Mouse (Mus musculus): ENCODE results near the gene Sipa1l3.

Sipa1l3 gene

DNA sequence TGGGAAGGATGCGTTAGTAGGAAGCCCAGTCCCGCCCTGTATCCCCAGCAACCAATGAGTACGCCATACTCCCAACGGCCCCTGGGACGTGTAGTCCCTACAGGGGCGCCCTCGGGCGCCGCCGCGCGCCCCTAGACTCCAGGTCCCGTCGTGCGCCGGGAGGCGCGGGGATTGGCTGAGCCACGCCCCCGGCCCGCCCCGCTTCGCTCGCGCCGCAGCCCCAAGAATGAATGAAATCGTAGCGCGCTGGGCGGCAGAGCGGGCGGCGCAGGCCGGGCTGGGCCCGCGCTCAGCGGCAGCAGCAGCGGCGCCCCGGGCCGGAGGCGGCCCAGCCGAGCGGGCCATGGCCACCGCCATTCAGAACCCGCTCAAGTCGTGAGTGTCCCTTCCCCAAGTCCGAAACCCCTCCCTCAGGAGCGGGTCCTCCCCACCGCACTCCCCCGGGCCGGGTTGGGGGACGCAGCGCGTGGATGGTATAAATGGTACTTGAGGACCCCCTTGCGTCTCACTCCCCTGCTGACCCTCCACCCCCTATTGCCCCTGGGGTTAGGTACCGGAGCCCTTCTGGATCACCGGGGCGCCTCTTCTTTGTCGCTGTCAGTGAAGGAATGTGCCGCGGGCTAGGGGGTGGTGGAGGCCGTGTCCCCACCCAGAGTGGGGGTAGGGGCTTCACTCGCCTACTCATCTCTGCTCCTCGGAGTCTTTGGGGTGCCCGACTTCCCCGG lies 214.5 kb downstream of the Sipa1l3 start, which contains the start of gene Dpf1:
Dpf1 (plus strand) TSS at position 214 of the 725 bp plus-strand sequence.
- peak; percentile 10 for DNase-seq (ENCODE audit: low spot score)

DNA sequence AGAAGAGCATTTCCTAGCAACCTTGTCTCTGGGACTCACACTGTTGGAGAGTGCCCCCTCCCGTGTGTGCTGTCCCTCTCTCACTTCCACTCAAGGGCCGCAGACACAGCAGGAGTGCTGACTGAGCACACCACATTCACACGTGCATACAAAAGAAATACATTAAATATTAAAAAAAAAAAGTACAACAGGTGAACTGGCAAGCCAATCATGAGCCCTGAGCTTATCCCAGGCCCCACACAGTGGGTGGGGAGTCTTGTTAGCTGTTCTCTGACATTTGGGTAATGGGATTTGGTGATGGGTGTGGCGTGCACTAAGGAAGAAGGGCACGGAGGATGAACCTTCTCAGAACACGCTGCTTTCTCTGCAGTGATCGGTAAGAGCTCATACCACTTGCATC lies 215.8 kb downstream of the Sipa1l3 start:
- no peak for DNase-seq (ENCODE audit: low spot score)

DNA sequence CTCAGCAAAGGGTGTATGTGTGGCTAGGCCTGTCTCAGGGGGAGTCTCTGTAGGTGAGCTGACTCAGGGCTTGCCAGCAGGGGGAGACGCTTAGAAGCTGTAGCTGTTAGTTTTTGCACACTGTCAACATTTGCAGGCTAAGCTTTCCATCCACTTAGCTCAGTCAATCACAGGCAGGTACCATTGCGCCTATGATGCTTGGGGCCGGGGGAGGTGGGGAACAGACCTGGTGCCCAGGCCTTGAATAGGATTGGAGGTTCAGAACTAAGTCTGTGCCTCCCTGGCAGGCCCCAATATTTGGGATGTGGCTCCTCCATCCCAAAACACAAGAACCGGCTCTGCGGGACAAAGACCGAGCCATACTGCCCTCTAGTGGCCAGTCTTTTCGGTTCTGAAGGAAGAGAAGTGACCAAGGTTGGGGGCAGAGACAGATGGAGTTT lies 217.3 kb downstream of the Sipa1l3 start:
- DNase-seq (ENCODE audit: low spot score): peak; percentile 65

DNA sequence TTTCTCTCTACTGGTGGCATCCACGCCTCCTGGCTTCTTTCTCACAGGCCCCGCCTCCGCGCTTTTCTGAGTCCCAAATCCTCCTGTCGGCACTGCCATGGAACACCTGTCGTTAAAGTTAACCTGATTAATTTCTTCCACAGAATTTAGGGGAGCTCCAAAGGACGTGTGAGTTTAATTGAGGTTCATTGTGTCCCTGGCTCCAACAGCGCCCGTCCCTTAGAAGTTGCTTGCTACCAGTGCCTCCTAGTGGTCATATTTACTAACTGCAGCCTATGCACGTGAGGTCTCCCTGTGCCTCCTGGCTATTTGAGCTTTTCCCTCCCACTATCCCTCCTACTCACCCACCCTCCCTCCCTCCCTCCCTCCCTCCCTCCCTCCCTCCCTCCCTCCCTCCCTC lies 221.4 kb downstream of the Sipa1l3 start:
- peak; percentile 71 for DNase-seq (ENCODE audit: low spot score)

DNA sequence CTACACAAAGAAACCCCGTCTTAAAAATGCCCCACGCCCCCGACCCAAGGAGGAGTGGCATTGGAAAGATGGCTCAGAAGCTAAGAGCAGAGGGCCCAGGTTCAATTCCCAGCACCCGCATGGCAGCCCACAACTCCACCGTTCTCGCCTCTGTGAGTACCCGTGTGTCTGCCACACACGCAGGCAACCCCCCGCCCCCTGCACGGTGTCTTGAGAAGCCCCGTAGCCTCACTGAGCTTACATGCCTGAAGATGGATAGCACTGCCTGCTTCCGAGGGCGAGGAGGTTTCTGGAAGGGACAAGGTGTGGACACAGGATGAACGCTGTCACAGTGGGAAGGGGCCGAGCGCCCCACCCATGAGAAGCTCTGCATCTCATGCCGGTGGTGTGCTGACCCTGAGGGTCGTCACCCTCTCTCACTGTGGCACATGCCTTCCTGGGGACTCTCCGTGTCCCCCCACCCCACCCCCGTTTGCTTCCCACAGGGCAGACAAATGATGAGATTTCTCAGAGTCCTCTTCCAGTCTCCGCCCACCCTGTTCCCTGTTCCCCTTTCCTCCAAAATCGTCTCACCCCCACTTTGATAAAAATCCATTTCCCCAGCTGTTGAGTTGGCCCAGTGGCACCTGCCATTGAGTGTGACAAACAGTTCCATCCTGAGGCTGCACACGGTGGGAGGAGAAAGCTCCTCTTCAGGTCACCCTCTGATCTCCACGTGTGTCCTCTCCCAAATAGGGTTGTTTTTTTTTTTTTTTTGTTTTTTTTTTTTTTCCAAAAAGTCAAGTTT lies 222.4 kb downstream of the Sipa1l3 start:
- no peak for DNase-seq (ENCODE audit: low spot score)

DNA sequence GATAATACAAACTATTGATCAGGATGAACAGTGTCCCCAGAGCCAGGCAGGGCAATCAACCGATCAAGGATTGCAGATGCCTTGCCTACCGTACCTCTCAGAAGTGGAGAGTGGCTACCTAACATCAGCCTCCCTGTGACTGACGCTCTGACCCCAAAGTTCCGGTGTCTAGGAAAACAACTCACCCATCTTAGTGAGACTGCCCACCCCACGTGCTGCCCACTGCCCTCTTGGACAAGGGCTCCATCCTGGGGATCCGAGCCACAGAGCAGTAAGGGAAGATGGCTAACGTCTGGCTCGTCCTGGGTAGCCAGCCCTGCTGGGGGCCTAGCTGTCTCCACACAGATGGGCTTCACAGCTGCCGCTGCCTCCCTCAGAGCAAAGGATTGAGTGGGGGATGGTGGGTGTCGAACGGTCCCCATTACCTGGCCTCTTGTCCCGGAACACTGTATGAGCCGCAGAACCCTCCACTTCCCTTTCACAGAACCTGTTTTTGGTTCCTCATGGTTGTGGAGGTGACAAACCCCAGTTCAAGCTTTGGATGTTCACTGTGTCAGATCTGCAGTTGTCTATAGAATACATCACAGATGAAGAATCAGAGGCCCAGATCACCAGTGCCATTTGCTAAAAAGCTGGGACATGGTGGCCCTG lies 224.2 kb downstream of the Sipa1l3 start:
- DNase-seq (ENCODE audit: low spot score): no peak

DNA sequence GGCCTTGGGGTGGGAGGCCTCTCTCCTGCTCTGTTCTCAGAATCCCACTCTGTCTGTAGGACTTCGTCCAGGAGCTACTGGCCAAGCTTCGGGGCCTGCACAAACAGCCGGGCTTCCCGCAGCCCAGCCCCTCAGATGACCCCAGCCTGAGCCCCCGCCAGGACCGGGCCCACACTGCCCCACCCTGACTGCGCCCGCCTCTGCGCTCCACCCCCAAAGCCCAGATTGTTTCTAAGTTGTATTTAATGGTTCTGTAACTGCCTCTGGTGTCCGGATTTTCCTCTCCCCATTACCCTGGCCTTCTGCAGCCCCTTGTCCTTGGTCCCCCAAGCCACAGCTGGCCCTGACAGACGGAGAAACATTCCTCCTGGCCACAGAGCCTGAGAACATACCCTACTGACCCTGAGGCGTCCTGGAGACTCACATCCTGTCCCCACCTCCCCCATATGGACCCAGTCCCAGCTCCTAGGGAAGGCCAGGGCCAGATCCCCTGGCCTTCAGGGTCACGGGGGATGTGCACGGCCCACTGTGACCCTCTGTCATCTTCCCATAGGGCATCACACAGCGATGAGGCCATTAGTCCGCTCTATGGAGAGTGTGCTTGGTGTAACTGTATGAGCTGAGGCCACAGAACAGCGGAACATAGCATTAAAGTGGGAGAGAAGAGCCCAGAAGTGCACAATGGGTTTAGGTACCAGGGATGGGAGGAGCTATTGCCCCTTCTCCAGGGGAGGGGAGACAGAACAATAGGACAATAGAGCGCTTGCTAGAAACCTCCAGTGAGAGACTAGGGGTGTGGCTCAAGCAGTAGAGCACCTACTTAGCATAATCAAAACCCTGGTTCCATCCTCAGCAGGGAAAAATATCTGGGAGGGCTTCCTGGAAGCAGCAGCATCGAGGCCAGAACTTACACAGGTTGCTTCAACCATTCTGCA lies 225.0 kb downstream of the Sipa1l3 start:
- no peak for DNase-seq (ENCODE audit: low spot score)

DNA sequence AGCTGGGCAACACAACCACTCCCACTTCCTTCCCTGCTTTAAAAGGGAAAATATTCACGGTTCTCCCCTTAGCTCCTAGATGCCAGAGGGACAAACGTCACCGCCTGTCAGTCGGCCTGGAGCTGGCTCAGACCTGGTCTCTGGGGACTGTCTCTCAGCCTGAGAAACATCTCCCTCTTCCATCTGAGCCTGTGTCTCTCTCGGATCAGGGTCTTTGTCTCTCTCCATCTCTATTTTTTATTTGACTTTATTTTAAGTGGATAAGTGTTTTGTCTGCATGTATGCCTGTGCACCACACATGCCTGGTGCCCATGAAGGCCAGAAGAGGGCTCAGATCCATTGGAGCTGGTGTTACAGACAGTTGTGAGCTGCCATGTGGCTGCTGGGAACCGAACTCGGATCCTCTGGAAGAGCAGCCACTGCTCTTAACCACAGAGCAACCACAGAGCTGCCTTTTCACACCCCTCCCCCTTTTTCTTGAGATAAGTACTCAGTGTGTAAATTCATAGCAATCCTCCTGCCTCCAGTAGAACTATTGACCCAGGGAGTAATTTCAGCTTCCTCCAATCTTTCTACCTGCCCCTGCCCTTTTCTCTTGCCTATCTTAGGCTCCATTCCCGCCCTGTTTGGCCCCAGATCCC lies 225.9 kb downstream of the Sipa1l3 start:
- DNase-seq (ENCODE audit: low spot score): no peak

DNA sequence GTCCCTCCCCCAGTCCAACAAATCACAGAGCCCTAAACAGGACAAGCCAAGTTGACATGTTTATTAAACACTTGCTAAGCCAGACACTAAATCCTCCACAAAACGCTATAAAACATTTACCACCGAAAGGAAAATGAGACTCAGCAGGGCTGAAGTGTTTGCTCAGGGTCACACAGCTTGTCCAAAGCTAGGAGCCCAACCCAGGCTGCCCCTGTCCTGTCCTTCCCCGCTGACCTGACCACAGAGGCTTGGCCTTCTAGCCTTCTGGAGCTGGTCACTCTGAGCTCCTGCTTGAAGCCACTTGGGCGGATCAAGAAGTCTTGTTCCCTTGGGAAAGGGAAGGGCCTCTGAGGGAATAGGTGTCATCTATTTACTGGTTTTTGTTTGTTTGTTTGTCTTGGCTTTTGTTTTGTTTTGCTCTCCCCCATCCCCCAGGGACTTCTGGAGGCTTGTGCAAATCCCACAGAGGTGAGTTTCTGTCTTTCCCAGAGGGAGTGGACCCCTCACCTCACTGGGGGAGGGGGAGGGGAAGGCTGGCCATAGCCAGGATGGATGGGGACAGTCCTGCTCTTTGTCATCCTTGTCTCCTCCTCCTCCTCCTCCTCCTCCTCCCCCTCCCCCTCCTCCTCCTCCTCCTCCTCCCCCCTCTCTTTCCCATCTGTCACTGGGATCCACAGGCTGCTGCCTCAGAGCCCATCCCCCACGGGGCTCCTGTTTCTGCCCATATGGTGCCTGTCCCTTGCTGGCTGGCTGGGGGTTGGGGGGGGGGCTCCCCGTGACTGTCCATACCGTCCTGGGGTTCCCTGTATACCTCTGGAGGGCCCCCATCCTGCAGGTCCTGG lies 226.6 kb downstream of the Sipa1l3 start:
- DNase-seq (ENCODE audit: low spot score): no peak

DNA sequence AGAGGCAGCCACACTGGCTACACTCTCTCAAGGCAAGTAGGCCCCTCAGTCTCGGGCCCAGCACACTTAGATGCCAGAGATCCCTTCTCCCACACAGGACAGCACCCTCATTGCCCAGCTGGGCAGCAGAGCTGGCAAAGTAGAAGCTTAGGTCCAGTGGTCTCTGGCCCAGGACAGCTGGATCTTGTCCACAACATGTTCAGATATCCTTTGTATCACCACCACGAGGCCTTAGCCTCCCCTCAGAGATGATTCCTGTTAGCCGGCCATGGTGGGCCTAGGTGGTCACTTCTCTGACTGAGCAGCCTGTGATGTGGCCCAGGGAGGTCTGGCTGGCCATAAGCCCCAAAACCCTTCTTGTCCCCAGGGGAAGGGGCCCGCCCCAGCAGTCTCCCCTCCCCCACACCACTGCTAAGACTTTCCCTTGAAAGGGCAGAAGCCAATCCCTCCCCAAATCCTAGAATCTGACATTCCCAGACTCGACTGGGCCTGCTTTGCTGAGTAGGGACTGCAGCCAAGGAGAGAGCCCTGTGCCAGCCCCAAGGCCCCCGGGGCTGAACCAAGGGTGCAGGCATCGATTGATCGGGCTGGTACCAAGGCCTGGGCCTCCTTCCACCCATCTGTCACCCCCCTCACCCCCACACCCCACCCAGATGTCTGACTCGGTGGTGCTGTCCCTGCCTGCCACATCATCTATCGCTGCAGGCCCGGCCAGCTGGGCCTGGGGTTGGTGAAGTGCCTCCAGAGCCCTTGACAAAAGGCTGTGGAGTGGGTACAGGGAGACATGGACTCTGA lies 227.6 kb downstream of the Sipa1l3 start:
- no peak for DNase-seq (ENCODE audit: low spot score)

DNA sequence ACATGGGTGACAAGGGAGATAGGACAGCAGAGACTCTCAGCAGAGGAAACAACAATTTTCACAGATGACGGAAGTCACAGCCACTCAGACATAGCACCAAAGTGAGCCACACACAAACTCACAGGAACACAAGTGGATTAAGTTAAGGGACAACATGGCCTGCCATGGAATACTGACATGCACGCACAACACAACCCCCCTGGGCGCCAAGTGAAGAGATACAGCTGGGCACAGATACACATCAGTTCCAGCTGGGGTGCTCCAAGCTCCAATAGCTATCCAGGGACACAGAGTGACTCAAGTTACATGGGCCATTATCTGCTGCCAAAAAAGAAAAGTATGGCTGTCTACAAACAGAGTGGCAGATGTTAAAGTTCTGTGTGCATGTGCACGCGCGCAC lies 228.6 kb downstream of the Sipa1l3 start:
- no peak for DNase-seq (ENCODE audit: low spot score)

DNA sequence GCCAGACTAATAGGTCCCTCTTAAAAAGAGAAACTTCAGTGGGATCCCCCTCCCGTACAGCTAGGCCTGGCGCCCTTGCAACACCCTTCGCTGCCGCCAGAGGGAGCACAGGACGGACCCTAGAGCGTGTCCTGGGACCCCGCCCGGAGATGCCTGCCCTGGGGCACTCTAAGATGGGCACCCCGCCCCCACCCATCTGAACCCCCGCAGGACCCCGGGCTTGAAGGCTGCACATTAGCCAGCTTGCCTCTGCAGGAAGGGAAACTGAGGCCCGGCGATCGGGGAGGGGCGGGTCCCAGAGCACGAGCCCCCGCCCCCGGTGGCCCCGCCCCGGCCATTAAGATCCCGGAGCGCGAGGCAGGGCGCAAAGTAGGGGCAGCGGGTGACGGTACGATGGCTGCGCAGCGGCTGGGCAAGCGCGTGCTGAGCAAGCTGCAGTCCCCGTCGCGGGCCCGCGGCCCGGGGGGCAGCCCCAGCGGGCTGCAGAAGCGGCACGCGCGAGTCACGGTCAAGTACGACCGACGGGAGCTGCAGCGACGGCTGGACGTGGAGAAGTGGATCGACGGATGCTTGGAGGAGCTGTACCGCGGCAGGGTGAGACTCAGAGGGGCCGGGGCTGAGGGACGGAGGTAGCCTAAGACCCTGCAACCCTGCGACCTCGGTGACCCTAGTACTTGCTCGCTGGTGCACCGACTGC lies 229.4 kb downstream of the Sipa1l3 start, which contains the start of gene Ppp1r14a:
Ppp1r14a (plus strand) TSS at position 367 of the 697 bp plus-strand sequence.
- DNase-seq (ENCODE audit: low spot score): no peak

DNA sequence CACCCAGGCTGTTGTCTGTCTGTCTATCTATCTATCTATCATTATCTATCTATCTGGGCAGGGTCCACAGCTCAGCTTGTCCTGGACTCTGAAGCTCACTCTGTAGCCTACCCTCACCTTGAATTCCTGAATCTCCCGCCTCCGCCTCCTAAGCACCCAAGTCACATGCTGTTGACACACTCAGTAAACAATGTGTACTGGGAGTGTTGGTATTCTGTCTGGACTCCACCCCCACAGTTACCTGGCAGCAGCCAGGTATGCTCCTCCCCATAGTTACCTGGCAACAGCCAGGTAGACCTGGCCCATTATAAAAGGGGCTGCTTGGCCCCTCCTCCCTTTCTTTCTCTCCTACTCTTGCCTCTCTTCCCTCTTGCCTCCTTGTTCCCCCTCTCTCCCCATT lies 230.4 kb downstream of the Sipa1l3 start:
- DNase-seq (ENCODE audit: low spot score): no peak

DNA sequence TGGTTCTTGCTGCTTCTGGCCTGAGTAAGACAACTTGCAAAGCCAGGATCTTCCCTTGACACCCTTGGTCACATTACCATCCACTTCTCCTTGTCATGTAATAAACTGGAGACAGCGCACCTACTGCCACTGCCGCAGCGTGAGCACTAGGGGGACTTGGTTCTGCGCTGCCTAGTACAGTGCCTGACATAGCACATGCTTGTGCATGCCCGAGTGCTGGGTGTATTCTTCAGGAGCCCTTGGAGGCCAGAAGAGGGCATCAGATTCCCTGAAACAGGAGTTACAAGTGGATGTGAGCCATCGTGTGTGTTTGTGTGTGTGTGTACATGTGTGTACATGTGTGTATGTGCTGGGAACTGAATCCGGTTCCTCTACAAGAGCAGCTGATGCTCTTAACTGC lies 231.0 kb downstream of the Sipa1l3 start:
- no peak for DNase-seq (ENCODE audit: low spot score)

DNA sequence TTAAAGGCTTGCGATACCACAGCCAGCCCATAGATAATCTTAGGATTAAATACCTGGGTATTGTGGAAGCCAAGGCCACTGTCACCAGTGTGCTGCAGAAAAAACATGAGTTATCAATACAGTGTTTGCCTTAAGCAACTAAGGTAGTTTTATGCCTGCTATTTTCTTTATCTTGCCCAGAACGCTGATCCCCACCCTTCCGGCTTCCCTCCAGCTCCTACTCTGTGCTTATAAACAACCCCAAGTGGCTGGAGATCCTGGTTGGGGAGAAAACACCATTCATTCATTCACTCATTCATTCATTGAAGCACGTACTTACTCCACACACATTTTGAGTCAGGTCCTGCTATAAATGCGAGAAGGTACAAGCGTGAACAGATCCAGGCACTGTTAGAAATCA lies 233.9 kb downstream of the Sipa1l3 start:
- no peak for DNase-seq (ENCODE audit: low spot score)

DNA sequence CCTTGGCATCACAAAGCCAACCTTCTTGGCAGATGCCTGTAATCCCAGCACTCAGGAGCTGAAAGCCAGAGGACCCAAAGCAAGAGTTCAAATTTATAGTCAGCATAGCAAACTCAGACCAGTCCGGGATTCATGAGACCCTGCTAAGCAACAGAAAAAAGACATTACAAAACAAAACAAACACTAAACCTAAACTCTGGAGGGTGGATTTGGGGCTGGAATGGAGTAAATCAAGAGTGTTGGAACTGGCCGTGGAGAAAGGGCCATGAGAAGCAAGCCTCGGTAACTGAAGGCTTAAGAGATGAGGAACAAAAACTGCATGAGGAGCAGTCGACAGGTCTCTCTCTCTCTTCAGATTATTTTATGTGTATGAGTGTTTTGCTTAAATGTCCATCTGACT lies 234.6 kb downstream of the Sipa1l3 start:
- DNase-seq (ENCODE audit: low spot score): no peak

DNA sequence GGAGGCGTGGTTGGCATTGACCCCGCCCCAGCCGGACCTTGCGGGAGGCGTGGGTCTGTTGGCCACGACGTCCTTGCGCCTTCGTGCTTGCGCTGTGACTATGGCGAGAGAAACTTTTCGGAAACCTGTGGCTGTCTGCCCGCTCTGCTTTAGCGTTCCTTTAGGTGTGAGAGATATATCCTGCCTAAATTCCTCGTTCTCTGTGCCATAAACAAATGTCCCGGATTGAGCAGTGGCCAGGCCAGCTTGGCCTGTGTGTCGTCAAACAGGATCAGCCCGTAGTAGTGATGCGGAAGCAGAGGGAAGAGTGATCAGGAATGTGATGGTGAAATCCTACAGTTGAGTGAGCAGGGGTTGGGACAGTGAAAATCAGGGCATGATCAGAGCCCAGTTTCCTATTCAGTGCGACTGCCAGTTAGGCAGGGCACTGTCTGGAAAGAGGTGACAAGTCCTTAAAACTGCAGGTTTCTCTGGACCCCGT lies 236.3 kb downstream of the Sipa1l3 start:
- no peak for DNase-seq (ENCODE audit: low spot score)

DNA sequence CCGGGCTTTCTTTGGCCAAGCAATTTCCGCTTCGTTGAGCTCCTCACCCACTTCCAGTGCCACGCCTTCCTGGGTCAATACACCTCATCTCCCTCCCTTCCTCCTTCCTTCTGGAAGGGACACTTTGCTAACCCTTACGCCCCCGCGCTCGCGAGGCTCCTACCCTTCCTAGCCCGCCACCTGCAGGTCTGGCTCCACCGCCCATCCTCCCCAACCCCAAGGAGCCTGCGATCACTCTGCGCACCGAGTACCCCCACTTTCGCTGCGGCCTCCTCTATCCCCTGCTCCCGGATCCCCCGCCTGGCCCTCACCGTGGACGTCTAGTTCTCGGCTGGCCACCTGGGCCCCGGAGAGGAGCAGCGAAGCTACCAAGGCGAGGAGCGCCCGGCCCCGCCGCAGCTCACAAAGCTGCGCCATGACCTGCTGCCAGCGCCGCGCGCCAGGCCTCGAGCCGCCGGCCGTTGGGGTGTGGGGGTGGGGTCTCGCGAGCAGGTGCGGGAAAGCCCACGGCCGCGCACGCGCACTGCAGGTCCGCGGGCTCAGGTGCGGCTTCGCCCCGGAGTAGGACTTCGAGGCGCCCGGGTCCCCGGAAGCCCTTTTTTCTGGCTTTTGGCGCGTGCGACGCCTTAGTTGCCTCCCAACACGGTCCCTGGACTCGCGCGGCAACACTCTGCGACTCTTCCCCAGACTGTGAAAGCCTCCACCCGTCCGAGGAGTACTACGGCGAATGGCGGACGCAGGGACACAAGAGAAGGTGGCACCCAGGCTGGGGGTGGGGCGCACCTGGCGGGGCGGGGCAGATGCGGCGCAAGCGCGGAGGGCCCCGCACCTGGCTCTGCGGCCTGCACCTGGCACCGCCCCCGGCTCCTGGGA lies 237.0 kb downstream of the Sipa1l3 start, which contains the start of gene Spint2:
Spint2 (minus strand) TSS at position 712 of the 873 bp plus-strand sequence.
- no peak for DNase-seq (ENCODE audit: low spot score)

All from adipocyte (in vitro differentiated cells).